Mouse (Mus musculus) gastrocnemius, postnatal 36 days (tissue): ENCODE measurements around the gene Dusp14. TPM values are rescaled to one million over a fixed set of nuclear protein-coding genes. Genes with fewer than 3 reads are reported as not detected.

ENCODE experiments used
- DNase-seq, 2 experiments: peaks; one replicate each; pipeline ENCODE4 v3.0.0; 2022
- intact Hi-C: fragments of 180-260 bp; cut with DNase I; formaldehyde crosslinking; loops from one replicate; pipeline ENCODE4 v1.15.1; 2025
- total RNA-seq, 2 experiments: library from RNA; stranded (reverse); gene quantifications; 2 replicates each; pipeline ENCODE4 v1.2.3; 2021

Gene Dusp14
- total RNA-seq, 2 experiments from 2014 or later = 5.7 to 7.0 TPM

DNA sequence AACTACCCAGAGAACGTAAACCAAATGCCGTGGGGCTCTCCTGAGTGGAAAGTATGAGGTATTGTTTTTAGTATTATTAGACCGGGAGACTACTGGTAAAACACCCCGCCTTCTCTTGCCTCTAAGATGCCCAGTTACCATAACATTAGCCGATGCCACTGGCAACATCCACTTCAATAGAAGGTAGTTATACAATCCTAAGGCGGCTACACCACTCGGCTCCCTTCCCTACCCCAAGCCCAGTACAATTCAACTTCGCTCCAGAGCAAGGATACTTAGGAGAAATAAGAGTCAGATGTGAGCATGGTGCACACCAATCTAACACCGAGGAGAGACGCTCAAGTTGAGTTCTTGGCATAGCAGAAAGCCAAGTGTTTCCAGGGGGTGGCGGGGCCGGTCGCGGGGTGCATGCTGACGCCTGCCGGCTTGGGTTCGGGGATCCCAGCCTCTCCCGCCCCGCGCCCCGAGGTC lies 1.3 kb downstream of the Dusp14 start:
- intact Hi-C loops = no loop called here
- DNase-seq = peak in 1 of 2 experiments; percentile 42

DNA sequence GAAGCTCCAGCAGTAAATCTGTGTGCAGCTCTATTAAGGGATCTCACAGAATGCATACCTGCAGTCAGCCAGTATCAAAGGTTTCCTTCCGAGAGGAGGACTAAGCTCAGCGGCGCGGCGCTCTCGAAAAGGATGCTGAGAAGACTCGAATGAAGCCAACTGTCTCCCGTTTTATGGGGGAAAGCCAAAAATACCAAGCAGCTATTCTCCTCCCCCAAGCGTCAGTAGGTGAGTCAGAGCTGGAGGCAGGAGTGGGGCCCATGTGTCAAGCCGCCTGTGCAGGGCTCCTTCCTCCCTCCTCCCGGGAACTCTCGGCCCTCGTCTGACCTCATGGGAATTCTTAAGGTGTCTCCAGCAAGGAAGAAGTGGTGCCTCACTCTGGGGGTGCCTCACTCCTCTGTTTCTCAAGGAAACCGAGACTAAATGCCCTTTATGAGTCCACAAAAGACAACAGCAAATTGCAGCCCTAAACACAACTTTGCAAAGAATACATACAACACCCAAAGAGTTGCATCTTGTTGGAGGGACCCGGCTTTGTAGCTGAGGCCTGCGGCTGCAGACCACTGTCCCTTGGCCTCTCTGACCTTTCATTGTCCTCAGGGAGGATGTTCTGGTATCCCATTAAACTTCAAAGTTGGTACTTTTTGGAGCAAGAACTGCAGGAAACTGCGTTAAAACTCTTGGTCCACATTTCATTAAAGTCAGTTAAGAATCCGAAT lies 2.0 kb downstream of the Dusp14 start:
- intact Hi-C loops = no loop called here
- peak in 1 of 2 experiments; percentile 36 for DNase-seq

DNA sequence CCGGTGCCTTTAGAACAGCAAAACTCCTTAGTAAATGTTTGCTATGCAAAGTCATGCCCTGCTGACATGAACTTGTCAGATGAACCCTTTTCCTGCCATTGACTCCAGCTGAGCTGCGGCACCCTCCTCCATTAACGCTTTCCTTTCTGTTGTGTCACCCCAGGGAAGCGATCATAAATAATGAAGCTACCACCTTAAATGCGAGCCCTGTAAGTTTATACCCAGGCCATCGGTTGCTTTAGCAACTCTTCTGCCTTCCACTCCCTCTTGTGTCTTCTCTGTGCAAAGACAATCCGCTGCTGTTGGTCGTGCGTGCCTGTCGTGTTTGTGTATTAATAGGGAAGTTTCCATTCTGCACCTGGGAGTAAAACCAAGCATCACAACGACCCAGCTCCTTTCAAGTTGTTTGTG lies 3.0 kb downstream of the Dusp14 start:
- no peak for DNase-seq
- intact Hi-C loops = no loop called here

GRCm38 (mm10) chr11:84063631-84064209 lies 5.3 kb downstream of the Dusp14 start:
- intact Hi-C loops = no loop called here
- no peak for DNase-seq

- intact Hi-C loops = no loop called here
- no peak for DNase-seq
Observed at GRCm38 (mm10) chr11:84062805-84063204, 6.3 kb downstream of the Dusp14 start.

DNA sequence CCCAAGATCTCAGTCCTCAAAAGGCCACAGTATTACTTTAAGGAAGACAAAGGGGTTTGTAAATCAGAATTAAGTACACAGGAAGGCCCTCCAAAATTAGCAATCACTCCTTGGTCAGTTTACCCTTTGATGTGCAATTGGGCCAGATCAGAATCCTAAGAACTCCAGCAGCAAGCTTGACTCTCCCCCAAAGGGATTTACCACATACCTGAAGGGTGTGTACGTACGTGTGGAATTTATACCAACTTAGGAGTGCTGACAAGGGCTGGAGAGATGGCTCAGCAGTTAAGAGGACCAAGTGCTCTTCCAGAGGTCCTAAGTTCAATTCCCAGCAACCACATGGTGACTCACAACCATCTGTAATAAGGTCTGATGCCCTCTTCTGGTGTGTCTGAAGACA lies 7.2 kb downstream of the Dusp14 start:
- DNase-seq = no peak
- intact Hi-C loops = no loop called here

- no peak for DNase-seq
Observed at GRCm38 (mm10) chr11:84060635-84061034, 8.4 kb downstream of the Dusp14 start.

DNA sequence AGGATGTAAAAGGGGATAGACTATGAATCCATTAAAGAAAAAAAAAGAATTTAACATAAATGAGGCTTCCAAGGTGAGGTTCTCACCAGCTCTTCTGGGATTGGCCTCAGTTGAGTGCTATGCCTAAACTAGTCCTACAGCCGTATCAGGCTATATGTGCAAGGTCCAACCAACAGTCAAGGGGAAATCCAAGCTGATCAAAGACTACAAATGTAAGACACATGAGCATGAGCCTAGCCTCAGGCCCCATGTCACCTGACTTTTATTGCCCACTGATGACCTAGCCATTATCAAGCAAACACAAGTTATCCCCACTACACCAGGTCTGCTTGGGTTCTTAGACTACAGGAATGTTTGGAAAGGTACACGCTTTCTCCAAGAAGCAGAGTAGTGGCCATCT lies 9.3 kb downstream of the Dusp14 start:
- intact Hi-C loops = no loop called here
- DNase-seq = no peak

More at GRCm38 (mm10) chr11:84060635-84061034, 8.4 kb downstream of the Dusp14 start:
- intact Hi-C loops = no loop called here

- no peak for DNase-seq
- intact Hi-C loops = no loop called here
Observed at GRCm38 (mm10) chr11:84057418-84057817, 11.6 kb downstream of the Dusp14 start.

DNA sequence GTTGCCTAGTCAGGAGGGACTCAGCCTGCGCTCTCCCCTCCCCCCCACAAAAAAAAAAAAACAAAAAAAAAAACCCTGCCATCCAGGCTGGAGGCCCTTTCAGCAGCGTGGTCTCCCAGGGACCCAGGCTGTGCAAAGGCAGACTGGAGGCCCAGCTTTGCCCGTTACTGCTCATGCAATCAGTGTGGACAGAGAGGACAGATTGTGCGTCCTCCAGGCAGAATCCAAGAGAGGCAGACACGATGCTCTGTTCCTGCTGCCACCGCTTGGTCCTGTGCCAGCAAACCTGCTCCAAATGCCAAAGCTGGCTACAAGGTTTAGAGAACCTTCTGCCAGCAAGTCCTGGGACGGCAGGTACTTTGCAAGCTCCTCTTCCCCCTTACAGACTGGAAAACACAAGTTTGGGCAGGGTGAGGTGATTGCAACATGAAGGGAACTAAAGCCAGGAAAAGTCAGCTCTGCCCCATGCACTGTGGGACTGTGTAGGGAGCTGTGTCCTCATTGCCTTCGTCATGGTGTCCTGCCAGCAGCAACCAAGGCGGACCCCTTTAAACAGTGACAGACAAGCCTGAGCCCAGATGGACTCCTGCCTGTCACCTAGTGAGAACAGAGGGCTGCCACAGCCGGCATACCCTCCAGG lies 15.4 kb downstream of the Dusp14 start:
- peak in 1 of 2 experiments; percentile 40 for DNase-seq

GRCm38 (mm10) chr11:84053055-84053454 lies 16.0 kb downstream of the Dusp14 start:
- intact Hi-C loops = no loop called here
- DNase-seq = no peak

More for the DNA sequence above, 15.4 kb downstream of the Dusp14 start:
- intact Hi-C loops = no loop called here

- intact Hi-C loops = no loop called here
- DNase-seq = no peak
Observed at GRCm38 (mm10) chr11:84048411-84048810, 20.6 kb downstream of the Dusp14 start.

- intact Hi-C loops = no loop called here
- DNase-seq = no peak
Observed at GRCm38 (mm10) chr11:84047270-84047669, 21.8 kb downstream of the Dusp14 start.

DNA sequence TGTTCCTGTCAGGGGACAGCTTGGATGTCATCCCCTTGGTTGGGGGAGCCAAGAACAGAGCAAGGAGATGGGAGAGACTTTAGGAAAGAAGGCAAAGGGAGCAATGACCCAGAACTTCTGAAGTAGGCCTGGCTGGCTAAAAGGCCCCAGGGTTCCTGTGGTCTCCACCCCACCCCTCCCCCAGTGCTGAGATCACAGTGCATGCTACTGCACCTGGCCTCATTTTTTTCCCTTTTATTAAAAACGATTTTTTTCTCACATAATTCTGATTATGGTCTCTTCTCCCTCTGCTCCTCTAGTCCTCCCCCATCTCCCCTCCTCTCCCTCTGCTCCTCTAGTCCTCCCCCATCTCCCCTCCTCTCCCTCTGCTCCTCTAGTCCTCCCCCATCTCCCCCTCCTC lies 24.1 kb downstream of the Dusp14 start:
- DNase-seq = no peak
- intact Hi-C loops = no loop called here

DNA sequence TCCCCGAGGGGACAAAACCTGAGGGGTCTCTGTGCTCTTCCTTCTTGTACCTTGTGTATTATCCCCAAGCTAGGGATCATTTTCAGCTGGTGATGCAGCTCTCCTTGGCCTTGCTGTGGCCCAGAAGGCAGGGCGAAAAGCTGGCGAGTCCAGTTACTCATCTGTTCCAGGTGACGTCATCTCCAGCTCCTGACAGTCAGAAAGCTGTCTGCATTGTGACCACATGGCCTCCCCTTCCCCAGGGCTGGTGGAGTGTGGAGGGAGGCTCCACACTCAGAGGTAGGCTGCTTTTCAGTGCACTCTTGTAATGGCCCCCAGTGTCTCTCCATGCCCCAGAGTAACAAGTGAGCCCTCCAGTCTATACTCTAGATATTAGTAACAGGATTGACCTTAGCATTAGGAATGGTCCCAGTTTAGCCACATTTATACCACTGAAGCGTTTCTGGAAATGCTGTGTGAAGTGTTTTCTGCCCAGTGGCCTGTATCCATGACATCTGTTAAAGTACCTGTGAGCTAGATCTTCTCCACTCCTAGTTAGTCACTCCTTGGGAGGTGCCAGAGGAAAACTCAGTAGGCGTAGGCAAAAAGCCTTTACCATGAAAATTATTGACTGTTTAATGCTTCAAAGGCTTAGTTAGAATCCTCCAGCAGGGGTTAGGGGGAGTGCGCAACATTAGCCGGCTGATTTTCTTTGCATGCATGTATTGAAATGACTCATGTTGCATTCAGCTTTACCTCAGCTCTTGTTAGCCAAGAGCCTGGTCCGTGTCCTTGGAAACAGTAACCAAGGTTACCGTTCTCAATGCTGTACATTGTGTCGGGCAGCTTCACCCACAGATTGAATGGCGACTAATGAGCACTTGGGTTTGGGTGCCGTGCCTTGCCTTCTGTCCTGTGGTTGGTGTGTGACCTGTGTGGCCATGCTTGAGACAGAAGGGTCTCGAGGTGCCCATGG lies 26.0 kb downstream of the Dusp14 start:
- intact Hi-C loops = no loop called here
- no peak for DNase-seq

GRCm38 (mm10) chr11:84040621-84041020 lies 28.4 kb downstream of the Dusp14 start:
- intact Hi-C loops = no loop called here
- DNase-seq = no peak

DNA sequence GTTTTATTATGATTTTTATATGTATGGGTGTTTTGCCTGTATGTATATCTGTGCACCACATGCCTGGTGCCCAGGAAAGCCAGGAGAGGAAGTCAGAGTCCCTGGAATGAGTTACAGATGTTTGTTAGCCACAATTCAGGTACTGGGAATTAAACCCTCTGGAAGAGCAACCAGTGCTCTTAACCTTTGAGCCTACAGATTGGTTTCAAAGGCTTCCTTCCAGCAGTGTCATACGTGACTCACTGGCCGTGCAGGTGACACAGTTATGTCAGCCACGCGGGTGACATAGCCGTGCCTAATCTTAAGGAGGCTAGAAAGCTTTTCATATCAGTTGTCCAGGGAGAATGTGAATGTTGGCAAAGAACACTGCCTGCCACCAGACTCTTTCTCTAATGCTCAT lies 35.4 kb downstream of the Dusp14 start:
- intact Hi-C loops = loop anchor here (5.0 kb wide), 1 partner anchor 246 kb away; no protein-coding TSS in a partner anchor
- DNase-seq = no peak

DNA sequence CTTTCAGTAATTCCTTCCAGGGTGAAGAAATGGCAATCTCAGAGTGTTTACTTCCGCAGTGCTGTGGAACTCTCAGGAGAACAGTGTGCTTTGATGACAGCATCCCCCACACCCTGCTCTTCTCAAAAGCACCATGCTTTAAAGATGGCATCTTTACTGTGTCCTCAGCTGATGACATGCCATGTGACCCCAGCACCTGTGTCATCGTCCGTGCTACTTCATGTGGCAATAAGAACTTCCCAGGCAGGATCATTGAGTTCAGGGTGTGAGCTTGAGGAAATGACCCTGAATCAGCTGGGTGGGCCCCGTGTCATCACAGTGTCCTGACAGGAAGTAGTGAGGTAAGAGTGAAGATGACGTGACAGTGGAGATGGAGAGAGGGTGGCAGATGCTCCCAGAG lies 36.5 kb downstream of the Dusp14 start:
- no peak for DNase-seq
- intact Hi-C loops = loop anchor here (5.0 kb wide), 1 partner anchor 245 kb away; no protein-coding TSS in a partner anchor

DNA sequence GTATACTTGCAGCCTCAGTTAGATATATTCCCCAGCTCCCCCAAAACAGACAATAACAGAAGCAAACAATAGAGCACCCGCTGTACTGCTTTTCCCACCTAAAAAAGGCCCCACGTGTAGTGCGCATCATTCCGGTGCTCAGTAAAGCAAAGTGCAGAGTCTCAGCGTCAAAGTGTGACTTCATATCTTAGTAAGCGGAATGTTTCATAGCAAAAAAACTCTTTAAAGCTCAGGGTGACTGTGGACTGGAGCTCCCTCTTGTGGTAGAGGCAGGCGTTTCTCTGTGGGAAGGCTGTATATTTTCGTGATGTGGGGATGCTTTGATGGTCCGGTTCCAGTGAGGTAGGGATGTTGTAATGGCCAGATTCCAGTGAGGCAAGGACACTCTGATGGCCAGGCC lies 37.1 kb downstream of the Dusp14 start:
- intact Hi-C loops = loop anchor here (5.0 kb wide), 1 partner anchor 245 kb away; no protein-coding TSS in a partner anchor

GRCm38 (mm10) chr11:84028271-84029028 lies 40.6 kb downstream of the Dusp14 start:
- peak in 1 of 2 experiments; percentile 36 for DNase-seq
- intact Hi-C loops = no loop called here

More for the DNA sequence above, 37.1 kb downstream of the Dusp14 start:
- DNase-seq = no peak
